Mouse (Mus musculus) hindbrain, embryonic 10.5 days (tissue): ENCODE data around the gene Aph1a. TPM values are rescaled to one million over a fixed set of nuclear protein-coding genes. Genes with fewer than 3 reads are reported as not detected.

Experiments used
- polyA plus RNA-seq: library from polyadenylated mRNA; unstranded; fragments of >200 nt; fragmentation: Nextera tagmentation; extraction: Ambion mirVana; gene quantifications from 2 replicates; pipeline ENCODE4 v1.2.1, GENCODE M21; 2016

Gene Aph1a
- polyA plus RNA-seq, 1 experiment from 2014 or later = 35.8 TPM

Other genes with a start within 250 kb of the Aph1a start
- gene Mcl1, start 235.2 kb upstream of the Aph1a start, polyA plus RNA-seq = 47.2 and 53.4 TPM in 2 replicates
- gene Adamtsl4, start 206.1 kb upstream of the Aph1a start, polyA plus RNA-seq = 0.73 and 0.86 TPM in 2 replicates
- 14.2 and 20.3 TPM in 2 replicates for gene Ecm1, start 154.4 kb upstream of the Aph1a start, polyA plus RNA-seq
- gene Tars2, start 133.8 kb upstream of the Aph1a start, polyA plus RNA-seq = 58.8 and 69.9 TPM in 2 replicates
- gene Rprd2, start 75.1 kb upstream of the Aph1a start, polyA plus RNA-seq = 19.8 and 20.1 TPM in 2 replicates
- 51.5 and 66.9 TPM in 2 replicates for gene Prpf3, start 38.1 kb upstream of the Aph1a start, polyA plus RNA-seq
- 379 and 403 TPM in 2 replicates for gene Mrps21, start 22.4 kb upstream of the Aph1a start, polyA plus RNA-seq
- 9.5 and 13.6 TPM in 2 replicates for gene Ciart, start 11.7 kb upstream of the Aph1a start, polyA plus RNA-seq
- gene BC028528, start 2.0 kb upstream of the Aph1a start, polyA plus RNA-seq = 12.3 and 12.7 TPM in 2 replicates
- gene Car14, start 10.7 kb downstream of the Aph1a start, polyA plus RNA-seq = 50.1 and 69.4 TPM in 2 replicates
- 266 and 352 TPM in 2 replicates for gene Anp32e, start 35.3 kb downstream of the Aph1a start, polyA plus RNA-seq
- gene Plekho1, start 102.0 kb downstream of the Aph1a start, polyA plus RNA-seq = 75.0 and 83.5 TPM in 2 replicates
- gene Vps45, start 164.5 kb downstream of the Aph1a start, polyA plus RNA-seq = 30.4 and 32.4 TPM in 2 replicates
- gene Otud7b, start 210.6 kb downstream of the Aph1a start, polyA plus RNA-seq = 12.8 and 19.2 TPM in 2 replicates